Mouse (Mus musculus) hindlimb bud, embryonic 11.5 days (tissue): ENCODE measurements around the gene Rhox3h.
"Not testable (repeated sequence)": the region's sequence is repeated elsewhere in the genome, so short reads cannot be mapped to it uniquely, and the experiment has no call there.

Source experiments
- DNase-seq: peaks from one replicate; pipeline ENCODE4 v3.0.0-alpha.2; 2012; ENCODE audit warnings: low read depth, low spot score; ENCODE audit errors: extremely low spot score

Gene Rhox3h

GRCm38 (mm10) chrX:37668664-37669063 lies at the start of gene Rhox3h:
Gene Rhox3h (minus strand): TSS chrX:37668764.
- not testable (repeated sequence) for DNase-seq

DNA sequence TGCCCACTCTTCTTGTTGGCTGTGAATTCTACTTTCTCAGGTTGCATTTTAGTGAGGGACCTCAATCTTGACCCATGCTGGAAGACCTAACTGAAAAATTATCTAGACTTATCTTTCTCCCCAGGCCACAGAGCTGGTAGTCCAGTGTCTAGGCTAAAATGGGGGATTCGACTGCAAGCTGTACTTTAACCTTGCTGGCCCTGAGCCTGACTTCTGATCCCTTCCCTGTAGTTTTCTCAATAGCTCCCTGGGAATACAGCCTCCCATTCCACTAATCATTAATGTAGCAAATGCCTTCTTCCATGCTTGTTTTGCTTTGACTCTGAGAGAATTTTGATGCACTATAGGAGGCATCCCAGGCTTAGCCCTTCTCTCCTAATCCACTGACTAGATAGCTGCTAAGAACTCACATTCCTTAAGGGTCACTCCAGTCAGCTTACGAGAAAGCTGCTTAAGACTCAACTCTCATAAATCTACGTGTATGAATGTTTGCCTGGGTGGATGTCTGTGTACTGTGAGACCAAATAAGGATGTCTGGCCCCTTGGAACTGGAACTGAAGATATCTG lies 33.3 kb upstream of the Rhox3h start:
- no peak for DNase-seq

GRCm38 (mm10) chrX:37692261-37692660 lies 23.7 kb upstream of the Rhox3h start:
- no peak for DNase-seq

- DNase-seq: no peak
Measured at GRCm38 (mm10) chrX:37683031-37683715, 14.6 kb upstream of the Rhox3h start.

DNA sequence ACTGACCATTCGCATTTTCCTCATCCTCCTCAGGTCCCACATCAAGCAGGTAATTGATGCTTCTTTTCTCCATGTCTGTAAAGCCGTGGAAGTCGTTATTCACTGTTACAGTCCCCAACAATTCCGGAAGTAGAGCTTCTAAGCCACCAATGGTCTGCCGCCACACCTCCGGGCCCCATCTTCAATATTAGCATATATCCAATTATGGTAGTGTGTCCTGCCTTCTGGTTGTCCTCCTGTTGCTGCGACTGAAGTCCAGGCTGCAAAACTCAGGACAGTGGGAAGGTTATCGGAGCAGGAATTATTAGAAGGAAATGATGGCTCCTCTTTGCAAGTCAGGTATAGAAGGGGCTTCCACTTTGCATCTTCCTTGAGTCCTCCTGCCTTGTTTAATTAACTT lies 4.6 kb upstream of the Rhox3h start, which contains the start of gene Rhox2h:
Gene Rhox2h (minus strand): TSS at position 101 of the 400 bp plus-strand sequence.
- DNase-seq: not testable (repeated sequence)

DNA sequence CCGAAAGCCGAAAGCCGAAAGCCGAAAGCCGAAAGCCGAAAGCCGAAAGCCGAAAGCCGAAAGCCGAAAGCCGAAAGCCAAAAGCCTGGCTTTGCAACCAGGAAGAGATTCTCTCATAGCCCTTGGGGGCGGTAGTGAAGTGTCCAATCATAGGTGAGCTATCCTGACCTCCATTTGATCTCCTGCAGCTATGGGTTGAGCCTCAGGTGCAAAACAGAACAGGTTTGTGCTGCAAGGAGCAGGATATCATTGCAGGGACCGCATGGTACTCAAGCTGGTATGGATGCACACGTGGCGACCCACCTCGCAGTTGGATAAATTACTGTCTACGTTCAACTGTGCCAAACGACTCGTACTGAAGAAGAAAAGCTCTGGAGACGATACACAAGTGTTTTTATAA lies 17.3 kb downstream of the Rhox3h start, which contains the start of gene Rhox4g:
Gene Rhox4g (minus strand): TSS at position 101 of the 400 bp plus-strand sequence.
- DNase-seq: not testable (repeated sequence)

DNA sequence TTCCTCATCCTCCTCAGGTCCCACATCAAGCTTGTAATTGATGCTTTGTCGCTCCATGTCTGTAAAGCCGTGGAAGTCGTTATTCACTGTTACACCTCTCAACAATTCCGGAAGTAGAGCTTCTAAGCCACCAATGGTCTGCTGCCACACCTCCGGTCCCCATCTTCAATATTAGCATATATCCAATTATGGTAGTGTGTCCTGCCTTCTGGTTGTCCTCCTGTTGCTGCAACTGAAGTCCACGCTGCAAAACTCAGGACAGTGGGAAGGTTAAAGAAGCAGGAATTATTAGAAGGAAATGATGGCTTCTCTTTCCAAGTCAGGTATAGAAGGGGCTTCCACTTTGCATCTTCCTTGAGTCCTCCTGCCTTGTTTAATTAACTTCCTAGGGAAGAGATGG lies 25.2 kb downstream of the Rhox3h start, which contains the start of gene Rhox2g:
Gene Rhox2g (minus strand): TSS at position 101 of the 400 bp plus-strand sequence.
- DNase-seq: not testable (repeated sequence)

- not testable (repeated sequence) for DNase-seq
Measured at GRCm38 (mm10) chrX:37628512-37628911, 40.1 kb downstream of the Rhox3h start, which contains the start of gene Rhox3g. Gene Rhox3g (minus strand): TSS chrX:37628612.
